Mouse (Mus musculus) heart, embryonic 12.5 days (tissue): ENCODE data around the gene Trappc11. TPM values are rescaled to one million over a fixed set of nuclear protein-coding genes. Genes with fewer than 3 reads are reported as not detected.

Source experiments
- ATAC-seq: fragments of 200-750 bp; cut with Nextera tagmentation; 2 replicates; pipeline ENCODE4 v1.8.0; 2017; ENCODE audit warnings: moderate TSS enrichment, moderate library complexity; ENCODE audit not compliant: insufficient number of reproducible peaks, low FRiP score
- H3K27ac ChIP-seq: fragments of 300-500 bp; sonication (generic); 2 replicates; pipeline ENCODE4 v1.5.1; 2016; ENCODE audit warnings: mild to moderate bottlenecking, moderate library complexity; ENCODE audit not compliant: poor library complexity, severe bottlenecking
- H3K27me3 ChIP-seq: fragments of 300-500 bp; sonication (generic); replicated peaks from 2 replicates; pipeline ENCODE4 v1.6.1; 2016; ENCODE audit warnings: mild to moderate bottlenecking, moderate library complexity
- H3K36me3 ChIP-seq: fragments of 300-500 bp; sonication (generic); 2 replicates; pipeline ENCODE4 v1.6.1; 2016; ENCODE audit warnings: mild to moderate bottlenecking, moderate library complexity
- H3K4me1 ChIP-seq: fragments of 300-500 bp; sonication (generic); replicated peaks from 2 replicates; pipeline ENCODE4 v1.6.1; 2016; ENCODE audit warnings: mild to moderate bottlenecking
- H3K4me2 ChIP-seq: fragments of 300-500 bp; sonication (generic); 2 replicates; pipeline ENCODE4 v1.6.1; 2016; ENCODE audit warnings: mild to moderate bottlenecking, moderate library complexity
- H3K4me3 ChIP-seq: fragments of 300-500 bp; sonication (generic); 2 replicates; pipeline ENCODE4 v1.5.1; 2016; ENCODE audit warnings: mild to moderate bottlenecking
- H3K9ac ChIP-seq: fragments of 300-500 bp; sonication (generic); 2 replicates; pipeline ENCODE4 v1.6.1; 2016; ENCODE audit warnings: mild to moderate bottlenecking, moderate library complexity
- H3K9me3 ChIP-seq: fragments of 300-500 bp; sonication (generic); replicated peaks from 2 replicates; pipeline ENCODE4 v1.6.1; 2016; ENCODE audit warnings: mild to moderate bottlenecking, moderate library complexity
- WGBS: fragments of 180-500 bp; shearing (Covaris S2); methylation state at CpG from one replicate; pipeline ENCODE4 v1.1.7; 2016; 5-methylcytosine and 5-hydroxymethylcytosine counted together
- polyA plus RNA-seq: library from polyadenylated mRNA; unstranded; fragments of >200 nt; fragmentation: Nextera tagmentation; extraction: Ambion mirVana; gene quantifications from 2 replicates; pipeline ENCODE4 v1.2.1, GENCODE M21; 2016

Gene Trappc11
- 26.0 and 28.4 TPM in 2 replicates for polyA plus RNA-seq

GRCm38 (mm10) chr8:47533344-47534125 lies at the start of gene Trappc11, which contains the start of gene Rwdd4a:
Gene Trappc11, minus strand, starts transcription at chr8:47533470.
Gene Rwdd4a, plus strand, starts transcription at chr8:47533664.
- WGBS, result under 1% methylated on average over 65 of the region's 65 CpGs
- Histone ChIP-seq H3K4me1 (peaks cover 16% of the 10 kb centered on the region), H3K27ac (peak within 1 kb of the TSS; percentile 95), H3K9me3 (no peaks in the 10 kb centered on the region), H3K4me2 (peak within 1 kb of the TSS; percentile 93), H3K27me3 (no peaks in the 10 kb centered on the region), H3K36me3 (peaks cover 29% of the 10 kb centered on the region), H3K4me3 (peak within 1 kb of the TSS; percentile 94), H3K9ac (peak within 1 kb of the TSS; percentile 93)
- ATAC-seq, result peak; percentile 99

GRCm38 (mm10) chr8:47581454-47581853 lies 48.2 kb upstream of the Trappc11 start:
- no peak overlapping the region for H3K4me3 ChIP-seq
- H3K4me2 ChIP-seq, result no peak overlapping the region
- 79% methylated on average over 7 of the region's 7 CpGs for WGBS
- no peak overlapping the region for H3K27ac ChIP-seq
- peaks cover 8% of the 10 kb centered on the region for H3K4me1 ChIP-seq
- no peaks in the 10 kb centered on the region for H3K36me3 ChIP-seq
- no peaks in the 10 kb centered on the region for H3K27me3 ChIP-seq
- no peaks in the 10 kb centered on the region for H3K9me3 ChIP-seq
- no peak overlapping the region for H3K9ac ChIP-seq
- ATAC-seq, result no peak

GRCm38 (mm10) chr8:47573482-47573881 lies 40.2 kb upstream of the Trappc11 start:
- 88% methylated on average over 7 of the region's 7 CpGs for WGBS

GRCm38 (mm10) chr8:47570161-47570560 lies 36.9 kb upstream of the Trappc11 start:
- H3K27ac ChIP-seq, result no peak overlapping the region
- 85% methylated on average over 6 of the region's 6 CpGs for WGBS
- H3K9ac ChIP-seq, result no peak overlapping the region
- no peak overlapping the region for H3K4me3 ChIP-seq
- H3K9me3 ChIP-seq, result 0 out of 2 replicates have a peak, but pooled peaks cover 3% of the 10 kb centered on the region
- no peak for ATAC-seq
- no peaks in the 10 kb centered on the region for H3K36me3 ChIP-seq
- no peak overlapping the region for H3K4me2 ChIP-seq
- no peaks in the 10 kb centered on the region for H3K4me1 ChIP-seq
- no peaks in the 10 kb centered on the region for H3K27me3 ChIP-seq

More at GRCm38 (mm10) chr8:47573482-47573881, 40.2 kb upstream of the Trappc11 start:
- H3K4me1 ChIP-seq, result no peaks in the 10 kb centered on the region
- H3K4me2 ChIP-seq, result no peak overlapping the region
- H3K36me3 ChIP-seq, result no peaks in the 10 kb centered on the region
- H3K9me3 ChIP-seq, result peaks cover 8% of the 10 kb centered on the region; the same call in 1 of the 2 replicates
- H3K4me3 ChIP-seq, result no peak overlapping the region
- ATAC-seq, result no peak
- no peaks in the 10 kb centered on the region for H3K27me3 ChIP-seq
- H3K27ac ChIP-seq, result no peak overlapping the region
- H3K9ac ChIP-seq, result no peak overlapping the region

DNA sequence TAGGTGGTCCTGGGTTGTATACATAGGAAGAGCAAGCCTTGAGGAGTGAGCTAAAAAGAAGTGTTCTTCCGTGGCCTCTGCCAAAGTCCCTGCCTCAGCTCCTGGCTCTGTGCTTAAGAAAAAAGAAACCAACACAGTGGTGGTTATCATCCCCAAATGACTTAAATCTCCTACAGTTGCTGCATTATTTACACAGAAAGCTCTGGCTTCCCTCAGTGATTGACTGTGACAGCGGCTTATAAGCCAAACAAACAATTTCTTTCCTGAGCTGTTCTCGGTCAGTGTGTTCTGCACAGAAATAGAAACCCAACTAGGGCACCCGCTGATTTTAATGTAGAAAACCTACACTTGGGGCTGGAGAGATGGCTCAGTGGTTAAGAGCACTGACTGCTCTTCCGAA lies 34.8 kb upstream of the Trappc11 start:
- H3K36me3 ChIP-seq, result no peaks in the 10 kb centered on the region
- no peak overlapping the region for H3K9ac ChIP-seq
- H3K27me3 ChIP-seq, result no peaks in the 10 kb centered on the region
- no peaks in the 10 kb centered on the region for H3K4me1 ChIP-seq
- ATAC-seq, result no peak
- 0 out of 2 replicates have a peak, but pooled peaks cover 2% of the 10 kb centered on the region for H3K9me3 ChIP-seq
- H3K27ac ChIP-seq, result no peak overlapping the region
- H3K4me2 ChIP-seq, result no peak overlapping the region
- WGBS, result 61% methylated on average over 5 of the region's 5 CpGs
- no peak overlapping the region for H3K4me3 ChIP-seq

- Histone ChIP-seq H3K9ac (no peak overlapping the region), H3K4me3 (no peak overlapping the region), H3K4me2 (no peak overlapping the region), H3K4me1 (no peaks in the 10 kb centered on the region), H3K36me3 (no peaks in the 10 kb centered on the region), H3K27me3 (no peaks in the 10 kb centered on the region), H3K27ac (no peak overlapping the region), H3K9me3 (0 out of 2 replicates have a peak, but pooled peaks cover 2% of the 10 kb centered on the region)
- ATAC-seq, result no peak
- 90% methylated on average over 6 of the region's 6 CpGs for WGBS
Measured at GRCm38 (mm10) chr8:47566551-47566950, 33.3 kb upstream of the Trappc11 start.

DNA sequence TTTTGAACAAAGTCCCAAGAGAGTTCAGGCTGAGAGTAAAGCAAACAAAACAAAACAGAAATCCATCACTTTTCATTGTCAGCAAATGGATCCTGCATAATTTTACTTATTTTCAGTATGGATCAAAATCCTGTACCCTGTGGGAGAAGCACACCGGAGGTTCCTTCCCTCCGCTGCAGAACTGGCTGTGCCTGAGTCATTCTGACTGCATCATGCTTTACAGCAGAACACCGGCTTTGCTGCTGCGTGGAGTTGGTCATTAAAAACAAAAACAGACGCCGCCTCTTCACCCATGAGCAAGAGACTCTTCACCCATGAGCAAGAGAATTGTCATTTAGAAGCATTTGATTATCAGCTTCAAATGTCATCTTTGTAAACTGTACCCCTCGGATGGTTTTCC lies 27.5 kb upstream of the Trappc11 start:
- Histone ChIP-seq H3K36me3 (no peaks in the 10 kb centered on the region), H3K4me3 (no peak overlapping the region), H3K4me2 (no peak overlapping the region), H3K27ac (no peak overlapping the region), H3K9me3 (0 out of 2 replicates have a peak, but pooled peaks cover under 1% of the 10 kb centered on the region), H3K4me1 (peaks cover 4% of the 10 kb centered on the region; the same call in 1 of the 2 replicates), H3K27me3 (no peaks in the 10 kb centered on the region), H3K9ac (no peak overlapping the region)
- WGBS, result 85% methylated on average over 7 of the region's 7 CpGs
- no peak for ATAC-seq

GRCm38 (mm10) chr8:47558274-47558673 lies 25.0 kb upstream of the Trappc11 start:
- Histone ChIP-seq H3K4me3 (no peak overlapping the region), H3K27me3 (no peaks in the 10 kb centered on the region), H3K9me3 (no peaks in the 10 kb centered on the region), H3K4me2 (no peak overlapping the region), H3K4me1 (peaks cover 4% of the 10 kb centered on the region; the same call in 1 of the 2 replicates), H3K27ac (no peak overlapping the region), H3K9ac (no peak overlapping the region), H3K36me3 (peaks cover 9% of the 10 kb centered on the region)
- 16% methylated on average over 7 of the region's 7 CpGs for WGBS
- no peak; the same call in 1 of the 2 replicates for ATAC-seq

DNA sequence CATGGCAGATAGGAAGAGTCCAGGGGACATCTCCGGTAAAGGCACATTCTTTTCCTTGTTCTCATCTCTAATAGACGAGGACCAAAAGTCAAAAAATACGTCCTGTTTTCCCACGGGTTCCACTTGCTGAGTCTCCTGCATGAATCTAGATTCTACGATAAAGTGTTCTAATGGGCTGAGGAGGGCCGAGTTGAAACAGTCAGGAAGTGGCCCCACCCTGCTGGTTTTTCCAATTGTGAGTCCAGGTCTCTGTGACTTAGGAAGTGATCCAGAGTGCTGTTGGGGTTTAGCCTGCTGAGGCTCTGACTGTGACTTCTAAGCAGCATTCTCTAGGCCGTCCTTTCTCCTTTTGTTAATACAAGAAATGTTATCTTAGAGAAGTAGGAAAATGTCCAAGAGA lies 23.2 kb upstream of the Trappc11 start:
- 68% methylated on average over 7 of the region's 7 CpGs for WGBS
- no peak for ATAC-seq
- Histone ChIP-seq H3K4me3 (no peak overlapping the region), H3K9me3 (no peaks in the 10 kb centered on the region), H3K36me3 (peaks cover 15% of the 10 kb centered on the region), H3K27me3 (no peaks in the 10 kb centered on the region), H3K4me2 (no peak overlapping the region), H3K27ac (no peak overlapping the region), H3K9ac (no peak overlapping the region), H3K4me1 (peaks cover 4% of the 10 kb centered on the region; the same call in 1 of the 2 replicates)

DNA sequence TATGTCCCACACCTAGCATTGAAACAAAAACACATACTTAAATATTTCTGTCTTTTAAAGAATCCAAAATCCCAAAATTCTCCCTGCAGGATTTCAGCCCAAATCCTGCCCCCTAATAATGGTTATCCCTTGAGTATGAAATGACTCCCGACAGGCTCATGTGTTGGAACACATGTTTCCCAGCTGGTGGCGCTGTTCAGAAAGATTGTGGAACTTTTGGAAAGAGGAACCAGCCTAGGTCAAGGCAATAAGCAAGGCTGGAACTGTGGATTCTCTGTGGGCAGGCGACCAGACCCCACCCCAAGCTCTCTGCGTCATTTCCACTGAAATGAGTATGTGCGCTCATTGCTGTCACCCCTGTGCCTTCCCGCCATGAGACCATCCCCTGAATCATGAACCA lies 20.3 kb upstream of the Trappc11 start:
- Histone ChIP-seq H3K4me3 (no peak overlapping the region), H3K4me2 (no peak overlapping the region), H3K9ac (no peak overlapping the region), H3K27me3 (no peaks in the 10 kb centered on the region), H3K36me3 (peaks cover 41% of the 10 kb centered on the region), H3K9me3 (no peaks in the 10 kb centered on the region), H3K4me1 (peaks cover 4% of the 10 kb centered on the region; the same call in 1 of the 2 replicates), H3K27ac (no peak overlapping the region)
- no peak for ATAC-seq
- WGBS, result 82% methylated on average over 6 of the region's 6 CpGs

GRCm38 (mm10) chr8:47547102-47547501 lies 13.8 kb upstream of the Trappc11 start:
- H3K27me3 ChIP-seq, result no peaks in the 10 kb centered on the region
- H3K36me3 ChIP-seq, result peaks cover 87% of the 10 kb centered on the region
- no peak overlapping the region for H3K4me2 ChIP-seq
- no peak overlapping the region for H3K9ac ChIP-seq
- H3K9me3 ChIP-seq, result peaks cover 12% of the 10 kb centered on the region
- H3K27ac ChIP-seq, result no peak overlapping the region
- WGBS, result 95% methylated on average over 10 of the region's 10 CpGs
- H3K4me3 ChIP-seq, result no peak overlapping the region
- no peak for ATAC-seq
- no peaks in the 10 kb centered on the region for H3K4me1 ChIP-seq
